Mouse (Mus musculus) layer of hippocampus, postnatal 10 days (tissue): ENCODE data around the gene Dcpp3. TPM values are rescaled to one million over a fixed set of nuclear protein-coding genes. Genes with fewer than 3 reads are reported as not detected.

ENCODE experiments used
- total RNA-seq, 2 experiments: library from RNA; stranded (reverse); gene quantifications; 2 replicates each; pipeline ENCODE4 v1.2.3; 2021

Gene Dcpp3
- total RNA-seq, 2 experiments from 2014 or later: not detected

Other genes with a start within 250 kb of the Dcpp3 start
- gene Hcfc1r1, start 243.9 kb upstream of the Dcpp3 start, total RNA-seq: 100 to 1,000 TPM; 137 to 148 TPM
- 10 to 100 TPM; 11.4 to 12.9 TPM for gene Thoc6, start 243.6 kb upstream of the Dcpp3 start, total RNA-seq
- 1 to 10 TPM; 6.8 to 7.2 TPM for gene Tnfrsf12a, start 240.0 kb upstream of the Dcpp3 start, total RNA-seq
- gene Cldn6, start 238.2 kb upstream of the Dcpp3 start, total RNA-seq: under 1 TPM; 0.22 to 0.25 TPM
- under 1 TPM in 1 of 2 experiments, not detected in 1; 0.57 TPM for gene Cldn9, start 233.4 kb upstream of the Dcpp3 start, total RNA-seq
- under 1 TPM; 0.13 to 0.62 TPM for gene 1520401A03Rik, start 194.7 kb upstream of the Dcpp3 start, total RNA-seq
- 1 to 10 TPM; 6.7 to 8.3 TPM for gene Pkmyt1, start 191.1 kb upstream of the Dcpp3 start, total RNA-seq
- gene Paqr4, start 176.6 kb upstream of the Dcpp3 start, total RNA-seq: 10 to 100 TPM; 51.8 to 53.1 TPM
- under 1 TPM; 0.20 to 0.27 TPM for gene Kremen2, start 171.6 kb upstream of the Dcpp3 start, total RNA-seq
- gene Flywch1, start 145.9 kb upstream of the Dcpp3 start, total RNA-seq: 100 to 1,000 TPM; 121 to 123 TPM
- 10 to 100 TPM; 26.7 to 27.3 TPM for gene Flywch2, start 131.4 kb upstream of the Dcpp3 start, total RNA-seq
- 100 to 1,000 TPM; 516 to 611 TPM for gene Srrm2, start 126.9 kb upstream of the Dcpp3 start, total RNA-seq
- gene Elob, start 88.3 kb upstream of the Dcpp3 start, total RNA-seq: 100 to 1,000 TPM; 402 to 410 TPM
- not detected for gene Prss33, start 81.4 kb upstream of the Dcpp3 start, total RNA-seq
- under 1 TPM; 0.21 to 0.45 TPM for gene Prss32, start 73.6 kb upstream of the Dcpp3 start, total RNA-seq
- 1 to 10 TPM; 2.2 to 3.1 TPM for gene Prss41, start 73.3 kb upstream of the Dcpp3 start, total RNA-seq
- gene Prss21, start 49.4 kb upstream of the Dcpp3 start, total RNA-seq: not detected
- gene Dcpp1, start 36.6 kb upstream of the Dcpp3 start, total RNA-seq: not detected
- not detected for gene Dcpp2, start 36.6 kb upstream of the Dcpp3 start, total RNA-seq
- gene Sbp, start 24.2 kb downstream of the Dcpp3 start, total RNA-seq: not detected
- gene Sbpl, start 37.8 kb downstream of the Dcpp3 start, total RNA-seq: not detected
- gene Prss30, start 63.1 kb downstream of the Dcpp3 start, total RNA-seq: under 1 TPM in 1 of 2 experiments, not detected in 1; 0.45 TPM
- not detected for gene Prss22, start 80.6 kb downstream of the Dcpp3 start, total RNA-seq
- gene Prss27, start 120.7 kb downstream of the Dcpp3 start, total RNA-seq: not detected
- 10 to 100 TPM; 71.8 to 72.0 TPM for gene Kctd5, start 156.0 kb downstream of the Dcpp3 start, total RNA-seq
- gene Pdpk1, start 233.5 kb downstream of the Dcpp3 start, total RNA-seq: 10 to 100 TPM; 78.4 to 90.2 TPM
- 10 to 100 TPM; 33.8 to 40.1 TPM for gene Amdhd2, start 246.3 kb downstream of the Dcpp3 start, total RNA-seq